Mouse (Mus musculus) brain, embryonic 14.5 days (tissue): ENCODE data around the gene Arl1.

Experiments used
- CTCF ChIP-seq: fragments of 200-500 bp; IDR thresholded peaks from 2 replicates; pipeline ENCODE4 v1.5.1; 2012; ENCODE audit warnings: inconsistent platforms, mild to moderate bottlenecking, moderate library complexity, borderline replicate concordance; ENCODE audit not compliant: insufficient read depth, insufficient read length; ENCODE audit errors: extremely low read depth
- POLR2A ChIP-seq: fragments of 200-500 bp; IDR thresholded peaks from 2 replicates; pipeline ENCODE4 v1.6.1; 2012; ENCODE audit warnings: mild to moderate bottlenecking, inconsistent platforms, borderline replicate concordance; ENCODE audit not compliant: poor library complexity, insufficient read depth, insufficient read length, severe bottlenecking; ENCODE audit errors: extremely low read depth

- TF ChIP-seq CTCF: peak; percentile 61; the same call in 1 of the 2 replicates
- no peak for TF ChIP-seq POLR2A
Measured at GRCm38 (mm10) chr10:88727128-88727527, 3.5 kb upstream of the Arl1 start.
